Mouse (Mus musculus) liver, embryonic 11.5 days (tissue): ENCODE measurements around the gene Pom121. TPM values are rescaled to one million over a fixed set of nuclear protein-coding genes. Genes with fewer than 3 reads are reported as not detected.

Experiments
- ATAC-seq: fragments of 200-750 bp; cut with Nextera tagmentation; replicated peaks from 2 replicates; pipeline ENCODE4 v1.8.0; 2017; ENCODE audit warnings: moderate number of reproducible peaks, mild to moderate bottlenecking, moderate TSS enrichment, moderate library complexity; ENCODE audit not compliant: low FRiP score
- DNase-seq: peaks from one replicate; pipeline ENCODE4 v3.0.0-alpha.2; 2017; ENCODE audit warnings: low spot score
- H3K27ac ChIP-seq: fragments of 300-500 bp; sonication (generic); 2 replicates; pipeline ENCODE4 v1.5.1; 2014; ENCODE audit warnings: mild to moderate bottlenecking, low read depth, low read length, control low read depth
- H3K27me3 ChIP-seq: fragments of 300-500 bp; sonication (generic); replicated peaks from 2 replicates; pipeline ENCODE4 v1.6.1; 2014; ENCODE audit warnings: low read length, mixed read lengths; ENCODE audit not compliant: control insufficient read depth, insufficient read depth
- H3K36me3 ChIP-seq: fragments of 300-500 bp; sonication (generic); 2 replicates; pipeline ENCODE4 v1.6.1; 2014; ENCODE audit warnings: mild to moderate bottlenecking, low read length, moderate library complexity, mixed read lengths; ENCODE audit not compliant: control insufficient read depth, insufficient read depth
- H3K4me1 ChIP-seq: fragments of 300-500 bp; sonication (generic); replicated peaks from 2 replicates; pipeline ENCODE4 v1.6.1; 2014; ENCODE audit warnings: low read length, mixed read lengths; ENCODE audit not compliant: control insufficient read depth, insufficient read depth
- H3K4me2 ChIP-seq: fragments of 300-500 bp; sonication (generic); 2 replicates; pipeline ENCODE4 v1.6.1; 2014; ENCODE audit warnings: mild to moderate bottlenecking, control low read depth, moderate library complexity
- H3K4me3 ChIP-seq: fragments of 300-500 bp; sonication (generic); 2 replicates; pipeline ENCODE4 v1.5.1; 2014; ENCODE audit warnings: low read depth, low read length, control low read depth
- H3K9ac ChIP-seq: fragments of 300-500 bp; sonication (generic); 2 replicates; pipeline ENCODE4 v1.6.1; 2014; ENCODE audit warnings: low read depth, low read length, control low read depth
- H3K9me3 ChIP-seq: fragments of 300-500 bp; sonication (generic); 2 replicates; pipeline ENCODE4 v1.6.1; 2016; ENCODE audit warnings: low read length, inconsistent platforms, mixed read lengths; ENCODE audit not compliant: control insufficient read depth
- WGBS: fragments of 180-500 bp; shearing (Covaris S2); extraction: QIAGEN DNeasy Blood & Tissue Kit; methylation state at CpG from one replicate; pipeline ENCODE4 v1.1.7; 2014; 5-methylcytosine and 5-hydroxymethylcytosine counted together
- polyA plus RNA-seq: library from polyadenylated mRNA; unstranded; fragments of >200 nt; fragmentation: Nextera tagmentation; extraction: Ambion mirVana; gene quantifications from 2 replicates; pipeline ENCODE4 v1.2.1, GENCODE M21; 2014

Gene Pom121
- polyA plus RNA-seq, 1 experiment from 2014 or later = 19.7 TPM

- Histone ChIP-seq H3K4me2 (no peak overlapping the region), H3K27ac (no peak overlapping the region), H3K27me3 (no peaks in the 10 kb centered on the region), H3K36me3 (no peaks in the 10 kb centered on the region), H3K4me1 (no peaks in the 10 kb centered on the region), H3K9me3 (peaks cover 2% of the 10 kb centered on the region; the same call in 1 of the 2 replicates), H3K9ac (no peak overlapping the region), H3K4me3 (no peak overlapping the region)
- no peak for DNase-seq
- WGBS = 86% methylated on average over 2 of the region's 2 CpGs
- no peak for ATAC-seq
Measured at GRCm38 (mm10) chr5:135359772-135360171, 34.6 kb downstream of the Pom121 start.

GRCm38 (mm10) chr5:135357556-135357955 is 36.8 kb downstream of the Pom121 start:
- WGBS = 77% methylated on average over 2 of the region's 2 CpGs
- peaks cover 2% of the 10 kb centered on the region; the same call in 1 of the 2 replicates for H3K27me3 ChIP-seq
- H3K27ac ChIP-seq = no peak overlapping the region
- no peaks in the 10 kb centered on the region for H3K36me3 ChIP-seq
- peaks cover 2% of the 10 kb centered on the region; the same call in 1 of the 2 replicates for H3K9me3 ChIP-seq
- H3K9ac ChIP-seq = no peak overlapping the region
- H3K4me3 ChIP-seq = no peak overlapping the region
- DNase-seq (no peak), ATAC-seq (no peak)
- H3K4me2 ChIP-seq = no peak overlapping the region
- no peaks in the 10 kb centered on the region for H3K4me1 ChIP-seq

GRCm38 (mm10) chr5:135356090-135356489 is 38.3 kb downstream of the Pom121 start:
- Histone ChIP-seq H3K27ac (no peak overlapping the region), H3K27me3 (peaks cover 2% of the 10 kb centered on the region; the same call in 1 of the 2 replicates), H3K9ac (no peak overlapping the region), H3K9me3 (peaks cover 2% of the 10 kb centered on the region; the same call in 1 of the 2 replicates), H3K4me3 (no peak overlapping the region), H3K36me3 (no peaks in the 10 kb centered on the region), H3K4me1 (no peaks in the 10 kb centered on the region), H3K4me2 (no peak overlapping the region)
- no peak for DNase-seq
- ATAC-seq = no peak
- WGBS = 38% methylated on average over 1 of the region's 1 CpGs

GRCm38 (mm10) chr5:135353564-135353963 is 40.8 kb downstream of the Pom121 start:
- Histone ChIP-seq H3K36me3 (no peaks in the 10 kb centered on the region), H3K27me3 (peaks cover 2% of the 10 kb centered on the region; the same call in 1 of the 2 replicates), H3K4me2 (no peak overlapping the region), H3K27ac (no peak overlapping the region), H3K9ac (no peak overlapping the region), H3K9me3 (peaks cover 2% of the 10 kb centered on the region; the same call in 1 of the 2 replicates), H3K4me3 (no peak overlapping the region), H3K4me1 (no peaks in the 10 kb centered on the region)
- no peak for DNase-seq
- WGBS = 17% methylated on average over 20 of the region's 20 CpGs
- no peak for ATAC-seq

- Histone ChIP-seq H3K36me3 (no peaks in the 10 kb centered on the region), H3K9me3 (peaks cover 2% of the 10 kb centered on the region; the same call in 1 of the 2 replicates), H3K4me3 (no peak within 1 kb of the TSS), H3K27ac (no peak within 1 kb of the TSS), H3K4me1 (no peaks in the 10 kb centered on the region), H3K27me3 (peaks cover 2% of the 10 kb centered on the region; the same call in 1 of the 2 replicates), H3K4me2 (no peak within 1 kb of the TSS), H3K9ac (no peak within 1 kb of the TSS)
- ATAC-seq (no peak), DNase-seq (no peak)
- 56% methylated on average over 9 of the region's 9 CpGs for WGBS
Measured at GRCm38 (mm10) chr5:135352995-135353394, 41.4 kb downstream of the Pom121 start, which contains the start of gene Trim50. Trim50 (plus strand) TSS chr5:135353295.

- ATAC-seq (no peak), DNase-seq (no peak)
- H3K27me3 ChIP-seq = peaks cover 2% of the 10 kb centered on the region; the same call in 1 of the 2 replicates
Measured at GRCm38 (mm10) chr5:135351606-135352005, 42.7 kb downstream of the Pom121 start.

GRCm38 (mm10) chr5:135349862-135350261 is 44.5 kb downstream of the Pom121 start, which contains the start of gene Fkbp6:
Fkbp6 (minus strand) TSS chr5:135350044.
- DNase-seq (no peak), ATAC-seq (no peak)
- Histone ChIP-seq H3K27me3 (peaks cover 2% of the 10 kb centered on the region; the same call in 1 of the 2 replicates), H3K9me3 (no peaks in the 10 kb centered on the region), H3K27ac (no peak within 1 kb of the TSS), H3K9ac (no peak within 1 kb of the TSS), H3K4me1 (no peaks in the 10 kb centered on the region), H3K36me3 (no peaks in the 10 kb centered on the region), H3K4me3 (no peak within 1 kb of the TSS), H3K4me2 (no peak within 1 kb of the TSS)
- 86% methylated on average over 35 of the region's 35 CpGs for WGBS

More at GRCm38 (mm10) chr5:135351606-135352005, 42.7 kb downstream of the Pom121 start:
- WGBS = 71% methylated on average over 13 of the region's 13 CpGs
- no peak overlapping the region for H3K4me2 ChIP-seq
- no peak overlapping the region for H3K27ac ChIP-seq
- no peaks in the 10 kb centered on the region for H3K4me1 ChIP-seq
- no peaks in the 10 kb centered on the region for H3K9me3 ChIP-seq
- H3K4me3 ChIP-seq = no peak overlapping the region
- no peak overlapping the region for H3K9ac ChIP-seq
- no peaks in the 10 kb centered on the region for H3K36me3 ChIP-seq

- Histone ChIP-seq H3K9ac (no peak overlapping the region), H3K36me3 (no peaks in the 10 kb centered on the region), H3K27ac (no peak overlapping the region), H3K4me2 (no peak overlapping the region), H3K9me3 (no peaks in the 10 kb centered on the region), H3K4me1 (no peaks in the 10 kb centered on the region), H3K27me3 (no peaks in the 10 kb centered on the region), H3K4me3 (no peak overlapping the region)
- WGBS = 56% methylated on average over 4 of the region's 4 CpGs
- DNase-seq (no peak), ATAC-seq (no peak)
Measured at GRCm38 (mm10) chr5:135347511-135348011, 46.8 kb downstream of the Pom121 start.

GRCm38 (mm10) chr5:135346430-135346829 is 47.9 kb downstream of the Pom121 start:
- WGBS = 12% methylated on average over 1 of the region's 1 CpGs
- Histone ChIP-seq H3K4me1 (no peaks in the 10 kb centered on the region), H3K27ac (no peak overlapping the region), H3K27me3 (no peaks in the 10 kb centered on the region), H3K9me3 (no peaks in the 10 kb centered on the region), H3K9ac (no peak overlapping the region), H3K36me3 (no peaks in the 10 kb centered on the region), H3K4me2 (no peak overlapping the region), H3K4me3 (no peak overlapping the region)
- DNase-seq (no peak), ATAC-seq (no peak)
